Mouse (Mus musculus) forebrain, embryonic 15.5 days (tissue): ENCODE data around the gene Parp16. TPM values are rescaled to one million over a fixed set of nuclear protein-coding genes. Genes with fewer than 3 reads are reported as not detected.

ENCODE experiments used
- ATAC-seq: fragments of 200-750 bp; cut with Nextera tagmentation; replicated peaks from 2 replicates; pipeline ENCODE4 v1.8.0; 2017; ENCODE audit warnings: mild to moderate bottlenecking, moderate TSS enrichment, moderate library complexity
- H3K27ac ChIP-seq: fragments of 300-500 bp; sonication (generic); replicated peaks from 2 replicates; pipeline ENCODE4 v1.5.1; 2015; ENCODE audit warnings: mild to moderate bottlenecking, inconsistent platforms
- H3K27me3 ChIP-seq: fragments of 300-500 bp; sonication (generic); 2 replicates; pipeline ENCODE4 v1.6.1; 2015; ENCODE audit warnings: inconsistent platforms
- H3K36me3 ChIP-seq: fragments of 300-500 bp; sonication (generic); 2 replicates; pipeline ENCODE4 v1.6.1; 2015; ENCODE audit warnings: mild to moderate bottlenecking, inconsistent platforms
- H3K4me1 ChIP-seq: fragments of 300-500 bp; sonication (generic); 2 replicates; pipeline ENCODE4 v1.6.1; 2015; ENCODE audit warnings: inconsistent platforms
- H3K4me2 ChIP-seq: fragments of 300-500 bp; sonication (generic); replicated peaks from 2 replicates; pipeline ENCODE4 v1.6.1; 2015; ENCODE audit warnings: mild to moderate bottlenecking, inconsistent platforms
- H3K4me3 ChIP-seq: fragments of 300-500 bp; sonication (generic); 2 replicates; pipeline ENCODE4 v1.5.1; 2015; ENCODE audit warnings: mild to moderate bottlenecking, inconsistent platforms
- H3K9ac ChIP-seq: fragments of 300-500 bp; sonication (generic); replicated peaks from 2 replicates; pipeline ENCODE4 v1.6.1; 2015; ENCODE audit warnings: mild to moderate bottlenecking, inconsistent platforms
- H3K9me3 ChIP-seq: fragments of 300-500 bp; sonication (generic); 2 replicates; pipeline ENCODE4 v1.6.1; 2016; ENCODE audit warnings: inconsistent platforms
- WGBS: fragments of 180-500 bp; shearing (Covaris S2); methylation state at CpG from one replicate; pipeline ENCODE4 v1.1.7; 2015; ENCODE audit warnings: mixed read lengths; 5-methylcytosine and 5-hydroxymethylcytosine counted together
- polyA plus RNA-seq: library from polyadenylated mRNA; unstranded; fragments of >200 nt; fragmentation: Nextera tagmentation; extraction: Ambion mirVana; gene quantifications from 2 replicates; pipeline ENCODE4 v1.2.1, GENCODE M21; 2015

The Parp16 gene
- polyA plus RNA-seq, 1 experiment from 2014 or later, result 4.9 TPM

DNA sequence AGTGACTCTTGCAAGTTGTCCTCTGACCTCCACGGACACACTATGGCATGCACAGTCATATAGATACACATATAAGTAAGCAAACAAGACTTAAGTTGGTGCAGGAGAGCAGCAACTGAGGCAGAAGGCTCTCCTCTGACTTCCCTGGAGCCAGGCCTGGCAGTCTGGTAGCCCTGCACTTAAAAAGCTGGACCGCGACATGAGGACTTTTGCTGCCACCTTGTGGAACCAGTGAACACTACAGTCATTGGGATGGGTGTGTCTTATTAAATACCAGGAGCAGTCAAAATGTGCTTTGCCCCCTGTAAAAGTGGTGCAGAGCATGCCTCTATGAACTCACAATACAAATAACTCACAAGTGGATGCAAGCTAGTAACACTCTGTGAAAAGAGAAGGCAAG, 6.6 kb upstream of the Parp16 start:
- no peak overlapping the region for H3K9ac ChIP-seq
- WGBS, result 5% methylated on average over 3 of the region's 3 CpGs
- no peak overlapping the region for H3K27ac ChIP-seq
- H3K27me3 ChIP-seq, result no peaks in the 10 kb centered on the region
- no peaks in the 10 kb centered on the region for H3K9me3 ChIP-seq
- peak; percentile 59; the same call in 1 of the 2 replicates for ATAC-seq
- peaks cover 10% of the 10 kb centered on the region for H3K4me1 ChIP-seq
- no peak overlapping the region for H3K4me2 ChIP-seq
- H3K36me3 ChIP-seq, result peaks cover 13% of the 10 kb centered on the region
- no peak overlapping the region for H3K4me3 ChIP-seq

DNA sequence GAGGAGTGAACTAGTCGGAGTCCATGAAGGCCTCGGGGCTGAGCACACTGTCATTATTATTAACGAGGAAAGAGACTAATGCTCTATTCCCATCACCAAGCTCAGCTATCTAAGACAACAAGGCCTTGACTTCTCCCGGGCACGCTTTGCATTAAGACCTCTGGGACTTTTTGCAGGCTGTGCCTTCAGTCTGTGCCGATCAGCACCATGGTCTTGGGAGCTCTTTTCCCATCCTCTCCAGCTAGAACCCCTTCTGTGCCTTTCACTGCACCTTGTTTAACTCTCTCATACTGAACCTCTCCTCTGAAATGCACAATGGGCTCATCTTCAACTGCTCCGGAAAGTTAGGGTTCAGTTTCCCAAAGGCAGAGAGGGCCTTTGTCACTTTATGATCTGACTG, 4.8 kb upstream of the Parp16 start:
- Histone ChIP-seq H3K4me1 (peaks cover 13% of the 10 kb centered on the region), H3K27me3 (no peaks in the 10 kb centered on the region), H3K9me3 (no peaks in the 10 kb centered on the region), H3K27ac (no peak overlapping the region), H3K4me3 (no peak overlapping the region), H3K4me2 (no peak overlapping the region), H3K9ac (no peak overlapping the region), H3K36me3 (peaks cover under 1% of the 10 kb centered on the region)
- 45% methylated on average over 7 of the region's 7 CpGs for WGBS
- ATAC-seq, result no peak

DNA sequence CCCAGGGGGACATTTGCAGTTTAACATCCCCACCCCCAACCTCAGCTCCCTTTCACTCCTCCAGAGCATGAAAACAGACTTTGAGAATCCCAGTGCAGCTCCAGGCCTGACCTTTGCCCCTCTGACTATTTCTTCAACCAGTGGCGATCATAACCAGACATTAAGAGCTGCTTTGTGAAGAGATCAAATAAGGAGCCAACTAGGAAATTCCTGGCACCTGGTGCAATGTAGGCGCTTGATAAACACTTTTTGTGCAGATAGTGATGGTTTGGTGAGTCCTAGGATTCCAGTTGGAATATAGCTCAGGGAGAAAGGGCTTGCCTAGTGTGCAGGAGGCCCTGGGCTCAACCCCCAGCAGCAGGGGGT, 3.8 kb upstream of the Parp16 start:
- WGBS, result 25% methylated on average over 2 of the region's 2 CpGs
- no peaks in the 10 kb centered on the region for H3K27me3 ChIP-seq
- H3K9ac ChIP-seq, result no peak overlapping the region

DNA sequence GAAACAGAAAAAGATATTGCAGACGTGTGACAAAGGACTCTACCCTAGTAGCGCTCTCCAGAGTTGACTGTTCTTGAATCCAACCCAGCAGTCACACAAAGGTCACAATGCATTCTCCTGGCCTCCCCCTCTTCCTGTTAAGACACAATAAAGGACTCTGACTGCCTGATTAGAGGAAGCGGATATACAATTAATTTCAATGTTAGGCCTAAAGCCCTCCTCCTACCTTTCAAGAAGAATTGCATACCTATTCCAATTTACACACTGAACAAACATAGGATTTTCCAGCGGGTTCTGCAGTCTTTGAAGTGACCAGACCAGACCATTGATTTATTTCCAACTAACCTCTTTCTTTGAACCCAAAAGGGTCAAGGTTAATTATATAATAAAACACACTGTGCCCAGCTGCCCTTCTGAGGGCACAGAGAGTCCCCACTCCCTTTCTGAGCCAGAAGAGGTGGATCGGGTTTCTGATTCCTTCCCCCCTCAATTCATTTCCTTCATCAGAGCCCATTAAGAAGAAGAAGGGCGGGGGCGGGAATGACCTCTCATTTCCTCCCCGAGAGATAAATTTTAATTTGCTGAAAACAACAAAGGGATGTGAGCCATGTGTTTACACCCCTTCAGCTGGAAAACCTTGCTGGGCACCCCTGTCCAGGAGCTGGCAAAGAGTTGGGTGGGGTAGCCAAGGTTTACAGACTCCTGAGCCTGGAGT, 3.2 kb upstream of the Parp16 start:
- no peak for ATAC-seq
- Histone ChIP-seq H3K36me3 (no peaks in the 10 kb centered on the region), H3K27me3 (no peaks in the 10 kb centered on the region), H3K4me2 (no peak overlapping the region), H3K9me3 (no peaks in the 10 kb centered on the region), H3K9ac (no peak overlapping the region), H3K27ac (no peak overlapping the region), H3K4me1 (peaks cover 25% of the 10 kb centered on the region), H3K4me3 (no peak overlapping the region)
- 20% methylated on average over 8 of the region's 8 CpGs for WGBS

More for the DNA sequence above, 3.8 kb upstream of the Parp16 start:
- H3K4me3 ChIP-seq, result no peak overlapping the region
- no peak for ATAC-seq
- H3K9me3 ChIP-seq, result no peaks in the 10 kb centered on the region
- H3K36me3 ChIP-seq, result no peaks in the 10 kb centered on the region
- H3K4me1 ChIP-seq, result peaks cover 24% of the 10 kb centered on the region
- H3K27ac ChIP-seq, result no peak overlapping the region
- no peak overlapping the region for H3K4me2 ChIP-seq

DNA sequence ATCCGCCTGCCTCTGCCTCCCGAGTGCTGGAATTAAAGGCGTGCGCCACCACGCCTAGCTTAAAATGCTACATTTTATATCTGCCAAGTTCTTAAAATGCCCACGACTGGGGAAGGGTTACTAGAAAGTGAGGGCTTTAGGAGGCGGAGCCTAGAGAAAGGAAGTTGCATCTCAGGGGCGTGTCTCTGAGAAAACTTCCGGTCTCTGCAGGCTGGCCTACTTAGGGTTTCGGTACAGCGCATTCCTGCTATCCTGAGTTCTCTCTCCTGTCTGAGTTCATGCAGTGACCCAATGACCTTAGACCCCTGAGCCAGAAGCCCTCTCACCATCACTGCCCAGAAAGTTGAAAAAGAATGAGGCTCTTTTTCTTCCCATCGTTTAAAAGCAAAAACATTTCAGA, 1.9 kb upstream of the Parp16 start:
- ATAC-seq, result no peak
- Histone ChIP-seq H3K27ac (no peak overlapping the region), H3K27me3 (no peaks in the 10 kb centered on the region), H3K9ac (no peak overlapping the region), H3K4me1 (peaks cover 29% of the 10 kb centered on the region), H3K9me3 (no peaks in the 10 kb centered on the region), H3K4me3 (no peak overlapping the region), H3K4me2 (no peak overlapping the region), H3K36me3 (no peaks in the 10 kb centered on the region)
- WGBS, result 75% methylated on average over 12 of the region's 12 CpGs

DNA sequence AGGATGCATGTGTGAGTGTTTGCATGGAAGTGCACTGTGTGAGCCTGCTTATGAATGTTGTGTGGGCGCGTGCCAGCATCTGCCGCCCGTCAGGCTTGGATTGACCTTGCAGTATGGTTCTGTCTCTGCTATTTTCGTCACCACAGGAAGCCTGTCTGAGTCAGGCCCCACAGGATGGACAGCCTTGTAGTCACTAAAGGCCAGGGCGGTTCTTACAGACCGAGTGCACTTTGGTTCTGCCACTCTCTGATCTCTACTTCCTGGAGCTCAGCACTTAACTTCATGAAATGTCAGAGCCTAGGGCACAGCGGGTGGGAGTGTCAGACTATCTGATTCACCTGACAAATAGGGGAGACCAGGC, 448 bp downstream of the Parp16 start:
- Histone ChIP-seq H3K27me3 (no peaks in the 10 kb centered on the region), H3K4me1 (peaks cover 29% of the 10 kb centered on the region), H3K4me3 (no peak overlapping the region), H3K36me3 (no peaks in the 10 kb centered on the region), H3K27ac (peak overlapping the region; percentile 85), H3K9me3 (no peaks in the 10 kb centered on the region), H3K4me2 (no peak overlapping the region), H3K9ac (peak overlapping the region; percentile 27; the same call in 1 of the 2 replicates)
- 0 out of 2 replicates have a peak, but pooled peaks have one; percentile 4 for ATAC-seq
- WGBS, result 44% methylated on average over 8 of the region's 8 CpGs

DNA sequence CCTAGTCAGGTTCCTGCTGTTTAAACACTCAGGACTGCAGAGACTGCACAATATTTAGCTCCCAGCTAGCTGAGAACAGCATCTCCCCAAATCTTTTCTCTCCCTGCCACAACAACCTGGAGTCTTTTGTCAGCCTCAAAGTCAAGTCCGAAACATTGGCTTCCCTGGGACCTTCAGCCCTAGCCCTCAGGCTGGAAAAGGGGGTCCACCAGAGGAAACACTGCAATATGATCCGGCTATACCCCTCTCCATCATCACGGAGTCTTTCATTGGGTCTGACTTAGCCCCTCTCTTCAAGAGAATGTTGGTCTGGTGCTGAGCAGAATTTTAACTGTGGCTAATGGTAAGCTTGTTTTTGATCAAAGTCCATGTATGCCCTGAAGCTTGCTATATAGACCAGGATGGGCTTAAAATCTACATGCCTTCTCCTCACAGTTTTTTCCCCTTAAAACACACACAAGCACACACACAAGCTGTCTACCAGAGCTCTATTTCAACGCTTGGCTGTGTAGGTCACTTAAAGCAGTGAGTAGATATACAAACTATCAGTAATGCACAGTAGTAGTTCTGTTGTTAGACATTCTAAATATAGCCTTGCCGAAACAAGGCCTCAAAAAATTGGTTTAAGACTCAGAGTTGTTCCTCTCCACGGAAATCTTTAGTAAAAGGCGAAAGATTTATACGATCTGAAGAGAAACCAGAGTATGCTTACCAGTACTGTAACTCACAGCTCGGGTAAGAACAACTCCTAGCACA, 1.0 kb downstream of the Parp16 start:
- peaks cover 29% of the 10 kb centered on the region for H3K4me1 ChIP-seq
- H3K27me3 ChIP-seq, result no peaks in the 10 kb centered on the region
- H3K4me2 ChIP-seq, result peak overlapping the region; percentile 39
- H3K36me3 ChIP-seq, result no peaks in the 10 kb centered on the region
- ATAC-seq, result peak; percentile 83
- peak overlapping the region; percentile 85 for H3K27ac ChIP-seq
- 5% methylated on average over 9 of the region's 9 CpGs for WGBS
- H3K9ac ChIP-seq, result peak overlapping the region; percentile 30
- H3K4me3 ChIP-seq, result peak overlapping the region; percentile 29
- no peaks in the 10 kb centered on the region for H3K9me3 ChIP-seq

DNA sequence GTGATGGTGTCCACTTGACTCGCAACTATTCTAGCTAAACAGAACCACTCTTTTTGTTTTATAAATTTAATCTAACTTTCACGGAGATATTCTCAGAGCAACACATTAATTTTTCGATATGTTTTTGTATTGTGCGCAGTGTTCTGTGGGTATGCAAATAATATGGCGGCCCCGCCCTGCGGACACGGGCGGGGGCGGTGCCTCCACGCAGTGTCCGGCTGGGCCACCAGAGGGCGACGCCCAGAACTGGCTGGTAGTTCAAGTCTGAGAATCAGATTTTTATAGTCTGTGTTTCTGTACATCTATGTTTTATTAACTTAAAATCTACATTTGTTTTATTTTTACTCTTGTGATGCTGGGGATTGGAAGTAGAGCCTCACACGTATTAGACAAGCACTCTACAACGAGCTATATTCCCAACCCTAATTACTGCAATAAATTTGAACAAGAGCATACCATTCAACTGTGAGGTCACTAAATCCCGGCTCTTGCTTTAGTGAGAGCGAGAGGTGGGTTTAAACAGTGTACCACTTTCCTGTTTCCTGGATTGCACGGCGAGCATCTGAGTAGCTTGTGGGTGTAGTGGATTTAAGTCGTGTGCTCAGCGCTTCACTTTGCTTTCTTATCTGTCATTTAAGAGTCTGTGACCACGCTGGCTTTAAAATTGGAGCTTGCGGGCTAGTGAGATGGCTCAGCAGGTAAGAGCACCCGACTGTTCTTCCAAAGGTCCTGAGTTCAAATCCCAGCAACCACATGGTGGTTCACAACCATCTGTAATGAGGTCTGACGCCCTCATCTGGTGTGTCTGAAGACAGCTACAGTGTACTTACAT, 1.8 kb downstream of the Parp16 start:
- H3K27me3 ChIP-seq, result no peaks in the 10 kb centered on the region
- no peaks in the 10 kb centered on the region for H3K9me3 ChIP-seq
- H3K36me3 ChIP-seq, result no peaks in the 10 kb centered on the region
- H3K9ac ChIP-seq, result peak overlapping the region; percentile 30; the same call in 1 of the 2 replicates
- peak overlapping the region; percentile 29 for H3K4me3 ChIP-seq
- ATAC-seq, result peak; percentile 73
- WGBS, result 20% methylated on average over 26 of the region's 26 CpGs
- H3K27ac ChIP-seq, result peak overlapping the region; percentile 85
- peak overlapping the region; percentile 39 for H3K4me2 ChIP-seq
- H3K4me1 ChIP-seq, result peaks cover 22% of the 10 kb centered on the region

DNA sequence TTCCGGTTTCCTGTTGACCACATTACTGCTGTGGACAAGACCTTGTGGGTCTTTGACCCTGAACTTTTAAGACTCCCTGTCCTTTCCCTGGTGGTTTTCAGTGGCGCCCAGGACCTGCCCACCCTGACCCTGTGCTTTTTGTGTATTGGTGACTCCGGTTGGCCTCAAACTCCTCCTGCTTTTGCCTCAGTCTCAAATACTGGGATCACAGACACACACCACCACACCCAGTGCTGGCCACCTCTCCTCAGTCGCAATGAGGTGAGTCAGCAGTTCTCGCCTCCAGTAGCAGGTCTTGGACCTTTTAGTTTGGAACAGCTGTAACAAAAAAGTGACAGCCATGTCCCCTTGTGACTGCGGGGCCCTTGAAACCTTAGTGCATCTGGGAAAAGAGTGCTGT, 2.7 kb downstream of the Parp16 start:
- Histone ChIP-seq H3K9me3 (no peaks in the 10 kb centered on the region), H3K27me3 (no peaks in the 10 kb centered on the region), H3K9ac (no peak overlapping the region), H3K4me3 (no peak overlapping the region), H3K27ac (no peak overlapping the region), H3K4me2 (no peak overlapping the region), H3K4me1 (peaks cover 19% of the 10 kb centered on the region), H3K36me3 (no peaks in the 10 kb centered on the region)
- ATAC-seq, result no peak
- 90% methylated on average over 6 of the region's 6 CpGs for WGBS

DNA sequence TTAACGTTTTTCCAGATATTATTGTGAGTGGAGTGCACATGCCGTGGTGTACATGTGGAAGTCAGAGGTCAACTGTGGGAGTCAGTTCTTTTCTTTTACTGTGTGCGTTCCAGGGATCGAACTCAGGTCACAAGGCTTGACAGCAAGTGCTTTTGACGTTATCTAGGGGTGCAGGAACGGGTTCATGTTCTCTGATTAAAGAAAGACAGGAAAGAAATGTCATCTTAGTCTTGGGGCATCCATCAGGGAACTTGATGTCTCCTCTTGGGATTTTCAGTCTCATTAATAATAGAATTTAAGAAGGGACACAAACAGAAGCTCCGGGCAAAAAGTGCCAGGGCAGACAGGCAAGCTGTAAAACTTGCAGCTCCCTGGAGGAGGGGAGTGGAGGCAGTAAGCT, 4.6 kb downstream of the Parp16 start:
- Histone ChIP-seq H3K9ac (no peak overlapping the region), H3K27ac (0 out of 2 replicates have a peak overlapping the region, but pooled peaks have one; percentile 27), H3K27me3 (no peaks in the 10 kb centered on the region), H3K4me1 (peaks cover 19% of the 10 kb centered on the region), H3K4me3 (no peak overlapping the region), H3K36me3 (no peaks in the 10 kb centered on the region), H3K9me3 (no peaks in the 10 kb centered on the region), H3K4me2 (no peak overlapping the region)
- ATAC-seq, result no peak
- WGBS, result 78% methylated on average over 7 of the region's 7 CpGs

DNA sequence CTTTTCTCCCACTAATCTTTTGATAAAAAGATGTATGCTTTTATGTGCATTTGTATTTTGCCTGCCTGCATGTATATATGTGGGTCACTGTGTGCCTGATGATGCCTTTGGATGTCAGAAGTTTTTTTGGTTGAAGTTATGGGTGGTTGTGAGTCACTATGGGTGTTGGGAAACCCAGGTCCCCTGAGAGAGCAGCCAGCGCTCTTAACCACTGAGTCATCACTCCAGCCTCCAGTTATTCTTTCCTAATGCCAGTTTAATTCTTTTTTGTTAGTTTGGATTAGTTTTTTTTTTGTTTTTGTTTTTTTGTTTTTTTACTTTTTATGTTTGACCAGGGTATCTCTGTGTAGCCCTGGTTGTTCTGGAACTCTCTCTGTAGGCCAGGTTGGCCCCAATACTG, 5.5 kb downstream of the Parp16 start:
- H3K27me3 ChIP-seq, result no peaks in the 10 kb centered on the region
- ATAC-seq, result no peak
- peaks cover 13% of the 10 kb centered on the region for H3K4me1 ChIP-seq
- 63% methylated on average over 1 of the region's 1 CpGs for WGBS
- H3K36me3 ChIP-seq, result no peaks in the 10 kb centered on the region
- H3K4me2 ChIP-seq, result no peak overlapping the region
- no peaks in the 10 kb centered on the region for H3K9me3 ChIP-seq
- H3K27ac ChIP-seq, result 0 out of 2 replicates have a peak overlapping the region, but pooled peaks have one; percentile 94
- H3K9ac ChIP-seq, result no peak overlapping the region
- no peak overlapping the region for H3K4me3 ChIP-seq

DNA sequence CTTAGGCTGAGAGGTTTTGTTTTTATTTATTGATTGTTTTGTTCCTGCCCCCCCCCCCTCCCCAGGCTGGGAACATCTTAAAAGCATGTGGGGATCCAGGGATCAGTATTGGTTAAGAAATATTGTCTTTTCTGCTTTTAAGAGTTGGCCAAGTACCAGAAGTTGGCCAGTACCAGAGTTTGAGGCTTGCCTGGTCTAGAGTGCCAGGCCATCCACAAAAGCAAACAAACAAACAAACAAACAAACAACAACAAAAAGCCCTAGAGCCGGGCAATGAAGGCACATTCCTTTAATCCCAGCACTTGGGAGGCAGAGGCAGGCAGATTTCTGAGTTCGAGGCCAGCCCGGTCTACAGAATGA, 5.8 kb downstream of the Parp16 start:
- peaks cover 9% of the 10 kb centered on the region for H3K4me1 ChIP-seq
- H3K27ac ChIP-seq, result peak overlapping the region; percentile 94
- no peak overlapping the region for H3K4me2 ChIP-seq
- no peak for ATAC-seq
- no peaks in the 10 kb centered on the region for H3K9me3 ChIP-seq
- 46% methylated on average over 3 of the region's 3 CpGs for WGBS
- no peak overlapping the region for H3K9ac ChIP-seq
- H3K36me3 ChIP-seq, result no peaks in the 10 kb centered on the region
- H3K4me3 ChIP-seq, result no peak overlapping the region
- H3K27me3 ChIP-seq, result no peaks in the 10 kb centered on the region
